Mouse (Mus musculus): Measurements from ENCODE around the gene Clptm1.
A peak's percentile ranks its signal among the peaks of the same experiment; 100 is the strongest.
"Not testable (repeated sequence)": the region's sequence is repeated elsewhere in the genome, so short reads cannot be mapped to it uniquely, and the experiment has no call there.

Clptm1 gene

DNA sequence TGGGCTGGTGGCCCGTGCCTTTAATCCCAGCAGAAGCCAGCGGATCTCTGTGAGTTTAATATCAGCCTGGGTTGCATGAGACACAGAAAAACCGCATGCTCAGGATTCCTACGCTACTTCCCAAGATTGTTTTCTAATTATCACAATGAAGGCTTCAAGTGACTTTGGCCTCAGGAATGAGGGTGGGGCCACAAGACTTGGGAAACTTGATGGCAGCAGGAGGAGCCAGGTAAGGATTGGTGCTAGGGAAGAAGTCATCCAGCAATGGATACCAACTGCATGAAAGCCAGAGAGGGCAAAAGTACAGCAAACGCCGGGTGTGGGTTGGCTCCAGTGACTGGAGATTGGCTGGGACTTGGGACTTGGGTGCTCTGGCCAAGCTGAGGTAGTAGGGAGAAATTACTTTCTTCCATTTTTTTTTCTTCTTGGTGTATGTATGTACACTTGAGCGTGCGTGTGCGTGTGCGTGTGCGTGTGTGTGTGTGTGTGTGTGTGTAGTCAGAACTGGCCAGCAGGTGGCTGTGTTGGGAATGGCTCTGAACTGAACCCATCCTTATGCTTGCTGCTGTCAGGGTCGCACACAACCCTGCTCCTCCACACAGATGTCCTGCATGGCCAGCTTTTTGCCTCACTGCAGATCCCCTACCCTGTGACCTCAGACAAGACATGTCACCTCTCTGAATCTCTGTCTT lies 55.0 kb downstream of the Clptm1 start:
- DNase-seq (ENCODE audit: low read depth, low spot score), result no peak

DNA sequence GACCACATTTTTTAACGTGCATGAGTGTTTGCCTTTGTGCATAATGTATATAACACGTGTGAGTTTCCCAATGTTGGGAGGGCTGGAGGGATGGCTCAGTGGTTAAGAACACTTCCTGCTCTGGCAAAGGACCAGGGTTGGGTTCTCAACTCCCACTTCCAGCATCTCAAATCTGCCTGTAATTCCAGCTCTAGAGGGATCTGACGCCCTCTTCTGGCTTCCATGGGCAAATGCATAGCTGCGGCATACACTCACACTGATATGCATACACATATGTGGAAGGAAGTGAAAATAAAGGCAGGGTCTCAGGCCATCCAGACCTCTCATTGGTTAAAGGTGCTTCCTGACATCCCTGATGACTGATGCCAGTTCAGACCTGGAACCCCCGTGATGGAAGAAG lies 57.5 kb downstream of the Clptm1 start:
- DNase-seq (ENCODE audit: low read depth, low spot score), result no peak

DNA sequence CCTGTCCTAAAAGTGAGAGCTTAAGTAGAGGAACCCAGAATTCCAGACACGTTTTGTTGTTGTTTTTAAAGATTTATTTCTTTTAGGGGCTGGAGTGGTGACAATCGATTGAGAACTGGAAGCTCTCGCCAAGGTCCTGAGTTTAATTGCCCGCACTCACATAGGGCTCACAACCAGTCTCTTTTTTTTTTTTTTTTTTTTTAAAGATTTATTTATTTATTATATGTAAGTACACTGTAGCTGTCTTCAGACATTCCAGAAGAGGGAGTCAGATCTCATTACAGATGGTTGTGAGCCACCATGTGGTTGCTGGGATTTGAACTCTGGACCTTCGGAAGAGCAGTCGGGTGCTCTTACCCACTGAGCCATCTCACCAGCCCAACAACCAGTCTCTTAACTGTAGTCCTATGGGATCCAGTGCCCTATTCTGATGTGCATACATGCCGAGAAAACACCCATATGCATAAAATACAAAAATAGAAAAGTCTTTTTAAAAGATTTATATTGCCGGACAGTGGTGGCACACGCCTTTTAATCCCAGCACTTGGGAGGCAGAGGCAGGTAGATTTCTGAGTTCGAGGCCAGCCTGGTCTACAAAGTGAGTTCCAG lies 60.1 kb downstream of the Clptm1 start:
- DNase-seq (ENCODE audit: low read depth, low spot score), result not testable (repeated sequence)

DNA sequence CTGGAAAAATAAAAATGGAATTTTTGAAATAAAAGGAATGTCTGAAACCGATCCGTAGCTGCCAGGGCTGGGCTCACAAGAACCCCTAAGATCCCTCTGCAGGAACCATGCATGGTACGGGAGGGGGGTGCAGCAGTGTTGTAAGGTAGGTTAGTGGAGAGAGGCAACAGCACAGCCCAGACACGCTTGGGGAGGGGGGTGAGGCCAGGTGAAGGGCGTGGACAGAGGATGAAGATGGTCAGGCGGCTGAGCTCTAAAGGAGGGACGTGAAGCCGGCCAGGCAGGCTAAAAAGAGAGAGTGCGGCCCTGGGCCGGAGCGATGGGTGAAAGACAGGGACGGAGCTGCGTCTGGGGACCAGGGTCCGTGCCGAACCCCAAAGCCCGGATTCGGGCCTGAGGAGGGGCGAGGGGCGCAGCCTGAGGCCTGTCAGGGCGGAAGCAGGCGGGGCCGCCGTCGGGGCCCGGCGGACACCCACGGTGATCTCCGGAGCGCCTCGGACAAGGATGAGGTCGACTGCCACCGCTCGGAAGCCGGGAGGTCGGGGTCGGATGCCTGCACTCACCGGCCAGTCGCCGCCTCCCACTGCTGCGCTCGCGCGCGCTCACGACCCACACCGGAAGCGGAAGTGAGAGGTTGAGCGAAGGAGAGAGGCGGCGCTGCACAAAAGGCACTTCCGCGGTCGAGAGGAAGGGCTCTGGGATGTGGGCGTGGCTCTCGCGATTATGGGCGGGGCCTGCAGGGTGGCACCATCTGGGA lies 60.8 kb downstream of the Clptm1 start, which contains the start of gene Clasrp:
Gene Clasrp (minus strand): TSS at position 638 of the 757 bp plus-strand sequence.
- peak; percentile 85 for DNase-seq (ENCODE audit: low read depth, low spot score)

DNA sequence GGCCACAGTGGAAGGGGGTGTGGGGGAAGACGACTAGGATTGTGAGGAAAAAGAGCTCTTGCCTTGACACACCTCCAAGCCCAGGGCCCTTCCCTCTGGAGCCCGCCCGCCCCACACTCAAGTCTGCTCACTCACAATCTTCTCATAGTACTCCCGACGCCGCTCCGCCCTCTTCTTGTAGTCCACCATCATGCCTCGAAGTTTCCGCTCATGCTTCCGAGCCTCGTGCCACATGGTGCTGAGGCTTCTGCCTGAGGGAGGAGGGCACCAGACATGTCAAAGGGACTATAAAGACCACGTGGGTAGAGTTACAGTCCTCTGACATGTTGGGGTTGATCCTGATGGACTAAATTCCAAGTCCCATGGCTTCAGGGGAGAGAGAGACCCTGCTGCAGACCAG lies 61.8 kb downstream of the Clptm1 start:
- no peak for DNase-seq (ENCODE audit: low read depth, low spot score)

DNA sequence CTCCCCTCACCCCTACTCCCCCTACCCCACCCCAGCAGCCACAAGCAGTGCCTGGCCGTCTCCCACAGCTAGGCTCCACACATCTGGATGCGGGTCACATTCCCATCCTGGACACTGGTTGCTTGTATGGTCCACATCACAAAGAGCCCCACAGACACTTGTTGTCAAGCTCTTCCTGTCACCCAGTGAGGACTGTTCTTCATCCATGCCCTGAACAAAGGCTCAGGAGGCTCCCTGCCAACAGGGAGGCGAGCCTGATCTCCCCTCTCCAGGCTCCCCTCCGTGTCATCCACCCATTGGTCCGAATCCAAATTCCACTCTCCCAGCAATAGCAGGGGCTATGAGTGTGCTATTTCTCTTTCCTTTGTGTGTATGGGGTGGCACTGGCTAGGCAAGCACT lies 64.3 kb downstream of the Clptm1 start:
- no peak for DNase-seq (ENCODE audit: low read depth, low spot score)

DNA sequence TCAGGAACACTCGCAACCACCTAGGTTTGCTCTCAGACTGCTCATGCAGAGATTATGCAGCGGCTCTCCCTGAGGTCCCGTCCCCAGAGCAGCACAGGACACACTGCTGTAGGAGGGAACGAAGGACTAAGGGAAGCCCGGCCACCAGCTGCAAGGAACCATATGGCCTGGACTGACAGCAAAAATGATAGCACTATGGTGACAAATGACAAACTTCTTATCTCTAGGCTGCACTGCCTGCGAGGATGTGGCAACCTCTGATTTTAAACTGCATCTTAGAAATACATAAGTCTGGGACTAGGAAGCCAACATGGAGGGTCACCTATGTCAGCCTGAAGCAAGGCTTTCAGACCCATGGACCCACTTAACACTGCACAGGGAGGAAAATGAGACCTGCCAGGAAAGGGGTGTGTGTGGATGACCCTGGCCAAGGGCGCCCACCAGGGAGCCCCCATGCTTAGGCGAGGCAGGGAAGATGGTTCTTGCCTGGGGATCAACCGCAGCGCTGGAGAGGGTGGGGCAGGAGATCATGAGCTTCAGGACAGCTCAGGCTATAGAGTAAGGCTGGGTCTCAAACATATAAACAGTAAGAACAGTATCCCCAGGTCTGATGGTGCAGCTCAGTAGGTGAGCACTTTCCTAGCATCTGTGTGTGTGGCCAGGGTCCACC lies 71.6 kb downstream of the Clptm1 start:
- no peak for DNase-seq (ENCODE audit: low read depth, low spot score)

DNA sequence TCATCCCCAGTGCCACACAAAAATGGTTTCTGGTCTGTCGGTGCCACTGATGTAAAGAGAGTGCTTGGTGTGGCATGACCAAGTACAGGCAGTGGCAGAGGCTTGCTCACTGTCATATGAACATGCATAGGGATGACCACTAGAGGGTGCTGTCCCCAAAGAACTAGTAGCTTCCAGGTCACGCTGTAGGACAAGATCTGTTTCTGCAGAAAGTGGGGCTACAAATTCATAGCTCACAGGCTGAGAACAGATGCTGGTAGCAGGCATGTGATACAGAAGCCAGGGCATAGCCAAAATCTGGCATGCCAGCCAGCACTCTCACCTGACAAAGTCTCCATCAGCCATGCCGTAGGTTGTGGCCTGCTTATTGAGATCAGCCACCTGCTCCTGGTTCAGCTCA lies 74.9 kb downstream of the Clptm1 start:
- peak; percentile 62 for DNase-seq (ENCODE audit: low read depth, low spot score)

DNA sequence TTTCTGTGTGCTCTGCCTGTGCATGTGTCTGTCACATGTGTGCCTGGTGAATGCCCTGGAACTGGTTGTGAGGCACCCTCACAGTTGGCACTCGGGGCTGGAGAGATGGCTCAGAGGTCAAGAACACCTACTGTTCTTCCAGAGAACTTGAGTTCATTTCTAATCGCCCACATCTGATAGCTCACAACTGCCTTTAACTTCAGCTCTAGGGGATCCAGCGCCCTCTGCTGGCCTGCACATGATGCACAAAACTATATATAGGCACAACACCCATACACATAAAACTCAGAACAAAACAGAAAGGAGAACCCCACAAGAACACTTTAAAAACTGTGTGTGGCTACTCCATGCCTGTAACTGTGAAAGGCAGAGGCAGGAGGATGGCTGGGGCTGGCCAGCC lies 75.6 kb downstream of the Clptm1 start:
- no peak for DNase-seq (ENCODE audit: low read depth, low spot score)

DNA sequence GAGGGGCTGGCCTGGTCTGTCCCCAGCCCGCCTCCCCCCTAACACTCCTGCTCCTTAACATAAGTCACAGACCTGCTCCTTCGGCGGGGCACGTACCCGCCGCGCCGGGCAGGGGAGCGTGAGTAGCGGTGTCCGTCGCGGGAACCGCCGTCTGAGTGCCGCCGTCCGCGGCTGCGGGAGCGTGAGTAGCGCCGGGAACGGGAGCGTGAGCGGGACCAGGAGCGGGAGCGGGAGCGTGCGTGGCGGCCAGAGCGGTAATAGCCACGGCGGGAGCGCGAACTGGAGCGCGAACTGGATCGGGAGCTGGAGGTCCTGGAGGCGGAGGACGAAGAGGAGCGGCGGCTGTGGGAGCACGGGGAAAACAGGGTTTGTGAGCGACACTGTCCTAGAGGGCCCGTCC lies 78.6 kb downstream of the Clptm1 start:
- no peak for DNase-seq (ENCODE audit: low read depth, low spot score)

Measured in retina, adult 2 months (tissue).